Mouse (Mus musculus): ENCODE data around the gene Gm5269. TPM values are rescaled to one million over a fixed set of nuclear protein-coding genes. Genes with fewer than 3 reads are reported as not detected.
A peak's percentile ranks its signal among the peaks of the same experiment; 100 is the strongest.

Gene Gm5269
- polyA plus RNA-seq, 1 experiment from 2014 or later: not detected

- no peak overlapping the region for H3K9ac ChIP-seq
- WGBS: 91% methylated on average over 4 of the region's 4 CpGs
- no peak overlapping the region for H3K4me3 ChIP-seq
- no peak overlapping the region for H3K27ac ChIP-seq
- H3K4me2 ChIP-seq (replicated peaks): no peak overlapping the region
- no peaks in the 10 kb centered on the region for H3K4me1 ChIP-seq
- no peak for ATAC-seq (ENCODE audit: low FRiP score, low read depth)
- H3K9me3 ChIP-seq: no peaks in the 10 kb centered on the region
- H3K36me3 ChIP-seq: no peaks in the 10 kb centered on the region
- no peaks in the 10 kb centered on the region for H3K27me3 ChIP-seq (replicated peaks)
Measured at GRCm38 (mm10) chr1:45914236-45914635, 24.2 kb upstream of the Gm5269 start.

- peak; percentile 87 for ATAC-seq (ENCODE audit: low FRiP score, low read depth)
- WGBS: 18% methylated on average over 5 of the region's 5 CpGs
- H3K4me1 ChIP-seq: peaks cover 6% of the 10 kb centered on the region
- H3K9ac ChIP-seq: no peak overlapping the region
- H3K9me3 ChIP-seq: no peaks in the 10 kb centered on the region
- no peaks in the 10 kb centered on the region for H3K36me3 ChIP-seq
- no peak overlapping the region for H3K4me2 ChIP-seq (replicated peaks)
- H3K27me3 ChIP-seq (replicated peaks): no peaks in the 10 kb centered on the region
- H3K4me3 ChIP-seq: no peak overlapping the region
- no peak overlapping the region for H3K27ac ChIP-seq
Measured at GRCm38 (mm10) chr1:45905107-45905821, 15.2 kb upstream of the Gm5269 start.

GRCm38 (mm10) chr1:45904161-45904560 lies 14.1 kb upstream of the Gm5269 start:
- ATAC-seq (ENCODE audit: low FRiP score, low read depth): no peak
- H3K27me3 ChIP-seq (replicated peaks): no peaks in the 10 kb centered on the region
- peaks cover 6% of the 10 kb centered on the region for H3K4me1 ChIP-seq
- no peak overlapping the region for H3K4me3 ChIP-seq
- no peak overlapping the region for H3K9ac ChIP-seq
- H3K27ac ChIP-seq: no peak overlapping the region
- no peaks in the 10 kb centered on the region for H3K36me3 ChIP-seq
- 88% methylated on average over 3 of the region's 3 CpGs for WGBS
- H3K9me3 ChIP-seq: no peaks in the 10 kb centered on the region
- H3K4me2 ChIP-seq (replicated peaks): no peak overlapping the region

GRCm38 (mm10) chr1:45898044-45898443 lies 8.0 kb upstream of the Gm5269 start:
- Histone ChIP-seq H3K27ac (no peak overlapping the region), H3K4me1 (no peaks in the 10 kb centered on the region), H3K4me3 (no peak overlapping the region), H3K4me2 (replicated peaks) (no peak overlapping the region), H3K36me3 (no peaks in the 10 kb centered on the region), H3K9ac (no peak overlapping the region), H3K27me3 (replicated peaks) (no peaks in the 10 kb centered on the region), H3K9me3 (no peaks in the 10 kb centered on the region)
- WGBS: 66% methylated on average over 1 of the region's 1 CpGs
- ATAC-seq (ENCODE audit: low FRiP score, low read depth): no peak

GRCm38 (mm10) chr1:45894168-45894912 lies 4.3 kb upstream of the Gm5269 start:
- no peak overlapping the region for H3K4me2 ChIP-seq (replicated peaks)
- no peak for ATAC-seq (ENCODE audit: low FRiP score, low read depth)
- WGBS: 83% methylated on average over 6 of the region's 6 CpGs
- no peak overlapping the region for H3K9ac ChIP-seq
- H3K4me1 ChIP-seq: no peaks in the 10 kb centered on the region
- no peaks in the 10 kb centered on the region for H3K9me3 ChIP-seq
- H3K27me3 ChIP-seq (replicated peaks): no peaks in the 10 kb centered on the region
- H3K27ac ChIP-seq: no peak overlapping the region
- H3K4me3 ChIP-seq: no peak overlapping the region
- H3K36me3 ChIP-seq: no peaks in the 10 kb centered on the region

GRCm38 (mm10) chr1:45891986-45892385 lies 1.9 kb upstream of the Gm5269 start:
- no peaks in the 10 kb centered on the region for H3K27me3 ChIP-seq (replicated peaks)
- H3K4me1 ChIP-seq: no peaks in the 10 kb centered on the region
- H3K4me3 ChIP-seq: no peak overlapping the region
- no peaks in the 10 kb centered on the region for H3K36me3 ChIP-seq
- no peak for ATAC-seq (ENCODE audit: low FRiP score, low read depth)
- 80% methylated on average over 2 of the region's 2 CpGs for WGBS
- H3K27ac ChIP-seq: no peak overlapping the region
- H3K9ac ChIP-seq: no peak overlapping the region
- H3K9me3 ChIP-seq: no peaks in the 10 kb centered on the region
- no peak overlapping the region for H3K4me2 ChIP-seq (replicated peaks)

- Histone ChIP-seq H3K9ac (no peak overlapping the region), H3K4me1 (no peaks in the 10 kb centered on the region), H3K4me2 (replicated peaks) (no peak overlapping the region), H3K27ac (no peak overlapping the region), H3K9me3 (no peaks in the 10 kb centered on the region), H3K4me3 (no peak overlapping the region), H3K27me3 (replicated peaks) (no peaks in the 10 kb centered on the region), H3K36me3 (no peaks in the 10 kb centered on the region)
- 90% methylated on average over 9 of the region's 9 CpGs for WGBS
- no peak for ATAC-seq (ENCODE audit: low FRiP score, low read depth)
Measured at GRCm38 (mm10) chr1:45886800-45887199, 3.3 kb downstream of the Gm5269 start.

GRCm38 (mm10) chr1:45883378-45883777 lies 6.7 kb downstream of the Gm5269 start:
- Histone ChIP-seq H3K27ac (no peak overlapping the region), H3K27me3 (replicated peaks) (no peaks in the 10 kb centered on the region), H3K4me3 (no peak overlapping the region), H3K4me2 (replicated peaks) (no peak overlapping the region), H3K9ac (no peak overlapping the region), H3K36me3 (no peaks in the 10 kb centered on the region), H3K9me3 (no peaks in the 10 kb centered on the region), H3K4me1 (no peaks in the 10 kb centered on the region)
- ATAC-seq (ENCODE audit: low FRiP score, low read depth): no peak

- no peak overlapping the region for H3K27ac ChIP-seq
- no peak overlapping the region for H3K4me2 ChIP-seq (replicated peaks)
- H3K9me3 ChIP-seq: no peaks in the 10 kb centered on the region
- no peaks in the 10 kb centered on the region for H3K27me3 ChIP-seq (replicated peaks)
- ATAC-seq (ENCODE audit: low FRiP score, low read depth): no peak
- H3K4me1 ChIP-seq: no peaks in the 10 kb centered on the region
- 32% methylated on average over 6 of the region's 6 CpGs for WGBS
- H3K9ac ChIP-seq: no peak overlapping the region
- H3K4me3 ChIP-seq: no peak overlapping the region
- no peaks in the 10 kb centered on the region for H3K36me3 ChIP-seq
Measured at GRCm38 (mm10) chr1:45882076-45882475, 8.0 kb downstream of the Gm5269 start.

- Histone ChIP-seq H3K4me3 (no peak overlapping the region), H3K4me2 (replicated peaks) (no peak overlapping the region), H3K4me1 (no peaks in the 10 kb centered on the region), H3K36me3 (no peaks in the 10 kb centered on the region), H3K27me3 (replicated peaks) (no peaks in the 10 kb centered on the region), H3K9me3 (no peaks in the 10 kb centered on the region), H3K27ac (no peak overlapping the region), H3K9ac (no peak overlapping the region)
- ATAC-seq (ENCODE audit: low FRiP score, low read depth): no peak
- WGBS: 75% methylated on average over 3 of the region's 3 CpGs
Measured at GRCm38 (mm10) chr1:45881228-45881832, 8.7 kb downstream of the Gm5269 start.

- WGBS: 67% methylated on average over 3 of the region's 3 CpGs
- ATAC-seq (ENCODE audit: low FRiP score, low read depth): no peak
- no peak overlapping the region for H3K27ac ChIP-seq
- no peaks in the 10 kb centered on the region for H3K4me1 ChIP-seq
- H3K9me3 ChIP-seq: no peaks in the 10 kb centered on the region
- no peaks in the 10 kb centered on the region for H3K27me3 ChIP-seq (replicated peaks)
- no peaks in the 10 kb centered on the region for H3K36me3 ChIP-seq
- no peak overlapping the region for H3K4me2 ChIP-seq (replicated peaks)
- H3K4me3 ChIP-seq: no peak overlapping the region
- H3K9ac ChIP-seq: no peak overlapping the region
Measured at GRCm38 (mm10) chr1:45877463-45877862, 12.6 kb downstream of the Gm5269 start.

GRCm38 (mm10) chr1:45876450-45877198 lies 13.4 kb downstream of the Gm5269 start:
- Histone ChIP-seq H3K9me3 (no peaks in the 10 kb centered on the region), H3K27ac (no peak overlapping the region), H3K4me1 (no peaks in the 10 kb centered on the region), H3K9ac (no peak overlapping the region), H3K27me3 (replicated peaks) (no peaks in the 10 kb centered on the region), H3K4me2 (replicated peaks) (no peak overlapping the region), H3K4me3 (no peak overlapping the region), H3K36me3 (no peaks in the 10 kb centered on the region)
- ATAC-seq (ENCODE audit: low FRiP score, low read depth): no peak
- 88% methylated on average over 6 of the region's 6 CpGs for WGBS
